Mouse (Mus musculus): ENCODE data around the gene Ncbp3. TPM values are rescaled to one million over a fixed set of nuclear protein-coding genes. Genes with fewer than 3 reads are reported as not detected.
A peak's percentile ranks its signal among the peaks of the same experiment; 100 is the strongest.

Gene Ncbp3
- polyA plus RNA-seq, 1 experiment from 2014 or later, result 3.4 TPM

GRCm38 (mm10) chr11:73108898-73109625 lies 61.5 kb downstream of the Ncbp3 start:
- ATAC-seq, result no peak
- Histone ChIP-seq H3K4me2 (replicated peaks; ENCODE audit: low read depth) (no peak overlapping the region), H3K4me3 (ENCODE audit: low read depth, low read length) (no peak overlapping the region), H3K36me3 (ENCODE audit: control insufficient read depth, insufficient read depth) (no peaks in the 10 kb centered on the region), H3K9ac (ENCODE audit: low read depth, low read length) (no peak overlapping the region), H3K27ac (ENCODE audit: low read depth, low read length) (no peak overlapping the region), H3K4me1 (replicated peaks; ENCODE audit: control insufficient read depth, insufficient read depth, low read length) (no peaks in the 10 kb centered on the region), H3K27me3 (replicated peaks; ENCODE audit: control insufficient read depth, insufficient read depth, low read length) (no peaks in the 10 kb centered on the region), H3K9me3 (ENCODE audit: control insufficient read depth) (no peaks in the 10 kb centered on the region)
- TF ChIP-seq CTCF (IDR thresholded peaks at IDR 0.05; ENCODE audit: low read depth), result no peak
- 66% methylated on average over 14 of the region's 14 CpGs for WGBS

- Histone ChIP-seq H3K27ac (ENCODE audit: low read depth, low read length) (no peak overlapping the region), H3K36me3 (ENCODE audit: control insufficient read depth, insufficient read depth) (no peaks in the 10 kb centered on the region), H3K4me1 (replicated peaks; ENCODE audit: control insufficient read depth, insufficient read depth, low read length) (no peaks in the 10 kb centered on the region), H3K9ac (ENCODE audit: low read depth, low read length) (no peak overlapping the region), H3K27me3 (replicated peaks; ENCODE audit: control insufficient read depth, insufficient read depth, low read length) (no peaks in the 10 kb centered on the region), H3K9me3 (ENCODE audit: control insufficient read depth) (no peaks in the 10 kb centered on the region), H3K4me2 (replicated peaks; ENCODE audit: low read depth) (no peak overlapping the region), H3K4me3 (ENCODE audit: low read depth, low read length) (no peak overlapping the region)
- WGBS, result 85% methylated on average over 3 of the region's 3 CpGs
- no peak for ATAC-seq
- no peak for TF ChIP-seq CTCF (IDR thresholded peaks at IDR 0.05; ENCODE audit: low read depth)
Observed at GRCm38 (mm10) chr11:73109941-73110340, 62.4 kb downstream of the Ncbp3 start.

- TF ChIP-seq CTCF (IDR thresholded peaks at IDR 0.05; ENCODE audit: low read depth), result no peak
- H3K27ac ChIP-seq (ENCODE audit: low read depth, low read length), result no peak overlapping the region
- H3K9me3 ChIP-seq (ENCODE audit: control insufficient read depth), result no peaks in the 10 kb centered on the region
- H3K9ac ChIP-seq (ENCODE audit: low read depth, low read length), result no peak overlapping the region
- no peaks in the 10 kb centered on the region for H3K36me3 ChIP-seq (ENCODE audit: control insufficient read depth, insufficient read depth)
- no peak for ATAC-seq
- H3K4me1 ChIP-seq (replicated peaks; ENCODE audit: control insufficient read depth, insufficient read depth, low read length), result no peaks in the 10 kb centered on the region
- H3K4me3 ChIP-seq (ENCODE audit: low read depth, low read length), result no peak overlapping the region
- no peaks in the 10 kb centered on the region for H3K27me3 ChIP-seq (replicated peaks; ENCODE audit: control insufficient read depth, insufficient read depth, low read length)
- no peak overlapping the region for H3K4me2 ChIP-seq (replicated peaks; ENCODE audit: low read depth)
- 68% methylated on average over 6 of the region's 6 CpGs for WGBS
Observed at GRCm38 (mm10) chr11:73111414-73111813, 63.8 kb downstream of the Ncbp3 start.

- Histone ChIP-seq H3K4me3 (ENCODE audit: low read depth, low read length) (no peak overlapping the region), H3K4me2 (replicated peaks; ENCODE audit: low read depth) (no peak overlapping the region), H3K9me3 (ENCODE audit: control insufficient read depth) (no peaks in the 10 kb centered on the region), H3K27me3 (replicated peaks; ENCODE audit: control insufficient read depth, insufficient read depth, low read length) (no peaks in the 10 kb centered on the region), H3K27ac (ENCODE audit: low read depth, low read length) (no peak overlapping the region), H3K36me3 (ENCODE audit: control insufficient read depth, insufficient read depth) (no peaks in the 10 kb centered on the region), H3K9ac (ENCODE audit: low read depth, low read length) (no peak overlapping the region), H3K4me1 (replicated peaks; ENCODE audit: control insufficient read depth, insufficient read depth, low read length) (peaks cover 3% of the 10 kb centered on the region; the same call in 1 of the 2 replicates)
- no peak for ATAC-seq
- no peak for TF ChIP-seq CTCF (IDR thresholded peaks at IDR 0.05; ENCODE audit: low read depth)
- 88% methylated on average over 6 of the region's 6 CpGs for WGBS
Observed at GRCm38 (mm10) chr11:73126495-73126894, 78.9 kb downstream of the Ncbp3 start.

GRCm38 (mm10) chr11:73131020-73131419 lies 83.4 kb downstream of the Ncbp3 start:
- H3K4me3 ChIP-seq (ENCODE audit: low read depth, low read length), result no peak overlapping the region
- peak; percentile 55 for ATAC-seq
- no peaks in the 10 kb centered on the region for H3K27me3 ChIP-seq (replicated peaks; ENCODE audit: control insufficient read depth, insufficient read depth, low read length)
- H3K9ac ChIP-seq (ENCODE audit: low read depth, low read length), result no peak overlapping the region
- TF ChIP-seq CTCF (IDR thresholded peaks at IDR 0.05; ENCODE audit: low read depth), result peak; percentile 78
- no peak overlapping the region for H3K27ac ChIP-seq (ENCODE audit: low read depth, low read length)
- no peaks in the 10 kb centered on the region for H3K9me3 ChIP-seq (ENCODE audit: control insufficient read depth)
- no peak overlapping the region for H3K4me2 ChIP-seq (replicated peaks; ENCODE audit: low read depth)
- H3K4me1 ChIP-seq (replicated peaks; ENCODE audit: control insufficient read depth, insufficient read depth, low read length), result no peaks in the 10 kb centered on the region
- WGBS, result 53% methylated on average over 7 of the region's 7 CpGs
- H3K36me3 ChIP-seq (ENCODE audit: control insufficient read depth, insufficient read depth), result peaks cover 4% of the 10 kb centered on the region; the same call in 1 of the 2 replicates

GRCm38 (mm10) chr11:73132999-73133398 lies 85.4 kb downstream of the Ncbp3 start:
- H3K36me3 ChIP-seq (ENCODE audit: control insufficient read depth, insufficient read depth), result peaks cover 4% of the 10 kb centered on the region; the same call in 1 of the 2 replicates
- H3K4me2 ChIP-seq (replicated peaks; ENCODE audit: low read depth), result no peak overlapping the region
- no peaks in the 10 kb centered on the region for H3K27me3 ChIP-seq (replicated peaks; ENCODE audit: control insufficient read depth, insufficient read depth, low read length)
- H3K9ac ChIP-seq (ENCODE audit: low read depth, low read length), result no peak overlapping the region
- ATAC-seq, result no peak
- WGBS, result 86% methylated on average over 6 of the region's 6 CpGs
- H3K4me1 ChIP-seq (replicated peaks; ENCODE audit: control insufficient read depth, insufficient read depth, low read length), result no peaks in the 10 kb centered on the region
- no peak for TF ChIP-seq CTCF (IDR thresholded peaks at IDR 0.05; ENCODE audit: low read depth)
- H3K27ac ChIP-seq (ENCODE audit: low read depth, low read length), result no peak overlapping the region
- no peaks in the 10 kb centered on the region for H3K9me3 ChIP-seq (ENCODE audit: control insufficient read depth)
- no peak overlapping the region for H3K4me3 ChIP-seq (ENCODE audit: low read depth, low read length)

Data from intestine, postnatal 0 days (tissue).